Mouse (Mus musculus) 3T3-L1 (cell line): ENCODE measurements around the gene Mymk.

ENCODE experiments used
- DNase-seq: peaks from one replicate; pipeline ENCODE4 v3.0.0-alpha.2; 2015; ENCODE audit warnings: low read depth, low spot score

Gene Mymk

DNA sequence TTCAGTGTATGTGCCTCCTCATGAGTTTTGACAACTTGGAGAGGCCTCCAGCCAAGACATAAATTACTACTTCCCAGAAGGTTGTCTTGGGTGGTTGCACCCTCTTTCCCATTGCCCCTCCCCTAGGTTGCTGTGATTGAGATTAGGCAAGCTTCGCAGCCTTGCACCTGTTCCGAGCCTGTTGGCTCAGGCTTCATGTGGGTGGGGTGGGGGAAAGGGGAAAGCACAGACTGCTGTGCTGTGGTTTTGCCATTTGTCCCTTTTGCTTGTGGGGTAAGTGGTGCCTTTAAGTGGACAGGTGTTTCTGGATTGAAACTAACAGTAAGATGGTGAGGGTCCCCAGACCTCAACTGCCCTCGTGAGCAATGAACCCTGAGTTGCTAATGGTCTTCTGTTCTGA, 36.0 kb downstream of the Mymk start:
- no peak for DNase-seq

DNA sequence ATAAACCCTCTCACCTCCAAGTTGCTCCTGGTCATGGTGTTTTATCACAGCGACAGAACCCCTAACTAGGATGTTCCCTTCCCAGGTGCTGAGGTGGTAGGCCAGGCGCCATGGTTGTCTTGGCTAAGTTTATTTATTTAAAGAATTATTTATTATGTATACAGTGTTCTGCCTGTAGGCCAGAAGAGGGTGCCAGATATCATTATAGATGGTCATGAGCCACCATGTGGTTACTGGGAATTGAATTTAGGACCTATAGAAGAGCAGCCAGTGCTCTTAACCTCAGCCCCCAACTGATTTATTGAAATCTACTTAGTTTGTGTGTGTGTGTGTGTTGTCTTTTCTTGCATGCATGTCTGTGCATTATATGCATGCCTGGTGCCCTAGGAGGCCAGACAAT, 39.6 kb downstream of the Mymk start:
- peak; percentile 48 for DNase-seq

DNA sequence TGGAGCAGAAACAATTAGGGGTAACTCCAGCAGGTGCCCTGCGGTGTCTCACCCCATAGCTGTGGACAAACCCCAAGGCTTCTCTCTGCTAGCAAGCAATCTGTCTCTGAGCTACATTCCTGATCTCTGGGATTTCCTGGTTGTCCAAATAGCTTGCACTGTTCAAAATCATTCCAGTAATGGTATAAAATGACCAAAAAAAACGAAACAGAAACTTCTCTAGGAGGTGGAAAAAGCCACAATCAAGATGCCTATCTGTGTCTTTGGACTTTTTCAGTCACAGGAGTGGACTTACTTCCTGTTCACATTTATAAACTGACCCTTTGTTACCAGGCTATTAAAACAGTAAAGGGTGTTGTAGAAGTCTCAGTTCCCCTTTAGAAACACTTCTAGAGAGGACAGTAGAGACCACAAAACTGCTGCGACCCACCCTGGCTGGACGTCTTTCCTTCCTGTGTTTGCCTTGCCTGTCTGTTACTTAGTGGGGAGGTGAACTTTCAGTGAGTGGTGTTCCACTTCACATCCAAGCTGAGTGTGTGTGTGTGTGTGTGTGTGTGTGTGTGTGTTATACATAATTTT, 43.5 kb downstream of the Mymk start:
- DNase-seq, result no peak

GRCm38 (mm10) chr2:27027618-27028436, 44.2 kb downstream of the Mymk start, which contains the start of gene Slc2a6:
TSS of gene Slc2a6 (minus strand) at chr2:27027998.
- peak; percentile 58 for DNase-seq

DNA sequence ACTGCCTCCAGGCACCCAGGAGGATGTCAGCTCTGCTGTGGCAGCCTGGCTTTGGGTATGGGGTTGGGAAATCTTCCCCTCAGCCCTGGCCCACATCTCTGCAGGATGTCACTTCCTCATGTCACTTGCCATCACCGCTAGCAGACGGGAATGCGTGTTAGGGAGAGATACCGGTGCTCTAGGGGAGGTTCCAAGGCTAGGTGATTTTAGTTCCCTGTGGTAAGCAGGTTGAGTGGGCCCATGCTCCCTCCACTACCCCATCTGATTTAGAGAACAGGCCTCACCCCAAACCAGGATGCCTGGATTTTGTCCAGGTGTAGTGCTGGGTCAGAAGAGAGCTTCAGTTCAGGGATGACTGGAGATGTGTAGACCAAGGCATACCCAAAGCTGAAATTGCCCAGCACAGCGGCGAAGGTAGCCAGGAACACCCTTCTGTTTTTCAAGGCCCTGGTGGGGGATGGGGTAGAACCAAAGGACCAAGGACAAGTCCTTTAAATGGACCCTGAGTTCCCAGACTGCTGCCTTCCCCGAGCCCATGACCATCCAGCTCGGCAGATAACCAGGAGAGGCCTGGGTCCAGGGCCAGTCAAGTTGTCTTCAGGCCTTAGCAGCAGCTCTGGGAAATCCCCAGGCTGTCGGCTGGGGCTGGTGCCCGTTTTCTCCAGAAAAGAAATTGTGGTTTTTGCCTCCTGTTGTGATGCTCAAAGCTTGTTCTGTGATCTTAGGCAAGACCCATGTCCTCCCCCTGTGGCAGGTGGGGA, 44.9 kb downstream of the Mymk start:
- DNase-seq, result no peak

- DNase-seq, result no peak
These were observed 45.6 kb downstream of the Mymk start for GRCm38 (mm10) chr2:27026332-27026731.

- DNase-seq, result no peak
These were observed 46.4 kb downstream of the Mymk start for GRCm38 (mm10) chr2:27025545-27025944.

GRCm38 (mm10) chr2:27024136-27024535, 47.8 kb downstream of the Mymk start:
- DNase-seq, result no peak

DNA sequence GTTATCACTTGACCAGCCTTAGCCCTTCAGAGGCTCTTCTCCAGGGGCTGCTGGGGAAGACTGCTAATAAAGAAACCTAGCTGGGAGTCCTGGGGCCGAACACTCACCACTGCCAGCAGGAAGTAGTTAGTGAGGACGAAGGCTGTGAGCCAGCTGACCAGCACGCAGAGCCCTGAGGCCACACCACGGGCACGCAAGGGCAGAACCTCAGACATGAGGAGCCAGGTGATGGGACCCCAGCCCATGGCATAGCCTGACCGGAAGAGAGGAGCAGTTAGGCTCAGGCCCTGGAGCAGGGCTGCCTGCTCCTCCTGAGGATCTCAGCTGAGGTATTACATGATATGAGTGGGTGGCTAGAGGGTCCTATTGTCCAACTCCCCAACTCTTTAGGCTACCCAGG, 49.4 kb downstream of the Mymk start:
- DNase-seq, result no peak

- no peak for DNase-seq
These were observed 50.9 kb downstream of the Mymk start for GRCm38 (mm10) chr2:27021103-27021502.

- no peak for DNase-seq
These were observed 52.4 kb downstream of the Mymk start for GRCm38 (mm10) chr2:27019530-27019929.

DNA sequence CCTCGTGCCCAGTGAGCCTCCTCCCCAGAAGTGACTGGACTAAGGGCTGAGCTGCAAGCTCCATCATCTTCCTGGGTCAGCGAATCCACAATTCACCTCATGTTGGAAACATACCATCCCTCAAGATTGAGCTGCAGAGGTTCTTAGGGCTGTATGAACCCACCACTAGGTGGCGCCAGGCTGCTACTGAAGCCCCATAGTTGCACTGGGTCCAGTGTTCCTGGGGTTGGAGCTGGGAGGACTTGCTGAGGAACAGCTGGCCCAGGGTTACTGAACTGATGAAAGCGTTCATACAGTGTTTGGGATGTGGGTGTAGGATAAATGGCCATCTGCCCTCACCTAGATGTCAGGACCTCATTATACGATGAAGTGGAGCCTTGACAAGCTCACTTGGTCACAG, 54.2 kb downstream of the Mymk start:
- DNase-seq, result peak; percentile 85
